Mouse (Mus musculus): ENCODE data around the gene Asic2.

DNA sequence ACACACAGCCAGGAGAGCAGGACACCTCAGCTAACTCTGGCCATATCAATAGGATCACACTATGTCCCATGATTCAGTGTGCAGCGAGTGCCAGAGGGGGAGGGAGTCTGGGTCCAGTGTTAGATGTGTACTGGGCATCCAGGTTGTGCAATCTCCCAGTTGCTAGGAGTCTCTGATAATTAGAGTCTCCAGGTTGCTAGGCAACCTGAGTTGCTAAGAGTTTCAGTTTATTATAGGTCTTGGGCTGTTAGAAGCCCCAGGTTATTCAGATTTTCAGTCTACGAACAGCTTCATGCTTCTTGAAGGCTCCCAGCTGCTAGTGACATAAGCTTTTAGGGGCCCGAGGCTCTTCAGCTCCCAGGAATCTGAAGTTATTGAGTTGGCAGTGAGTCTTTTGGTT is 1115.2 kb downstream of the Asic2 start:
- TF ChIP-seq CTCF (conservative IDR thresholded peaks at IDR 0.05; ENCODE audit: insufficient read depth, insufficient read length, low read depth, low read length) (no peak), POLR2A (IDR thresholded peaks at IDR 0.05; ENCODE audit: low read depth, low read length) (no peak)
